Comparison of ENCODE assay signal across 28 mouse cellular contexts in the genomic region with DNA sequence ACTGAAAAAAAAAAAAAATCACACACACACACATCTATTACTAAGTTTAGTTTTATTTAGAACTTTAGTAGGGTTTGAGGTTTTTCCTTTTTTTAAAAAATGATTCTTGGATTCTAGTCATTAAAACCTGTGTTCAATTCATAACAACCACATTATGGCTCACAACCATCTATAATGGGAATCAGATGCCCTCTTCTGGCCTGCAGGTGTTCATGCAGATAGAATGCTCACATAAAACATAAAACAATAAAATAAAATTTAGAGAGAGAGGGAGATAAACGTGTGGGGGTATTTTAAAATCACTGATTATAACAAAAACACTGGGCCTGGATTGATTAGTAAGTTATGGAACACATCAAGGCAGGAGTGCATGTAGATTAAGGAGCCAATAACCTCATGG. TPM values are rescaled to one million over a fixed set of nuclear protein-coding genes. Genes with fewer than 3 reads are reported as not detected.
DNase-seq lines count a peak whose midpoint lies in the region; ATAC-seq and TF ChIP-seq lines count a peak whose summit lies in the region.
"Had no signal": no experiment of that assay in that cellular context is flagged by ENCODE, and none has a peak within 500 bp of the region (broad histone marks: within the 10 kb centered on the region; RNA-seq: fewer than 3 reads in every experiment).

No protein-coding gene starts in this region.

- no peak for DNase-seq in forebrain, postnatal 0 days
- DNase-seq in layer of hippocampus, adult 2 months (ENCODE audit: low spot score in 2 of 2): no peak
- no peak for DNase-seq in layer of hippocampus, adult 9-10 months (ENCODE audit: low spot score)
- DNase-seq in 3T3-L1 (ENCODE audit: low read depth, low spot score) (peak; percentile 37), NIH3T3 (ENCODE audit: low read depth) (peak; percentile 26)
- DNase-seq in spleen, postnatal 36 days (ENCODE audit: low spot score in 2 of 2): no peak
- DNase-seq in left cerebral cortex, postnatal 10 days (ENCODE audit: extremely low spot score in 1 of 2, low spot score in 2 of 2): no peak
- DNase-seq: adrenal gland, postnatal 14 days; cerebellum, adult 8-10 months; cerebellum, postnatal 36 days; gastrocnemius, postnatal 10 days; kidney, adult 8-10 months; kidney, postnatal 14 days; layer of hippocampus, adult 9-11 months had no signal

- ATAC-seq in forebrain, postnatal 0 days: no peak
- ATAC-seq in forebrain, embryonic 15.5 days (replicated peaks): no peak
- ATAC-seq: forebrain, embryonic 13.5 days; inflammation-experienced regulatory T-cells, adult 6 months; liver, embryonic 12.5 days had no signal

- no peak overlapping the region for H3K27ac ChIP-seq in forebrain, postnatal 0 days (ENCODE audit: low read depth, low read length)
- no peak overlapping the region for H3K27ac ChIP-seq in forebrain, embryonic 15.5 days (replicated peaks)
- no peak overlapping the region for H3K27ac ChIP-seq in layer of hippocampus, adult 2 months
- H3K27ac ChIP-seq: forebrain, embryonic 13.5 days; hindbrain, embryonic 13.5 days; limb, embryonic 12.5 days; liver, embryonic 12.5 days; lung, embryonic 15.5 days; macrophage had no signal

- no peak overlapping the region for H3K4me2 ChIP-seq in forebrain, postnatal 0 days (ENCODE audit: low read depth)
- no peak overlapping the region for H3K4me2 ChIP-seq in forebrain, embryonic 15.5 days (replicated peaks)
- H3K4me2 ChIP-seq: forebrain, embryonic 13.5 days; heart, embryonic 12.5 days; hindbrain, embryonic 13.5 days; limb, embryonic 12.5 days; liver, embryonic 12.5 days; lung, embryonic 15.5 days had no signal

- intact Hi-C loops in left cerebral cortex, postnatal 10 days (cut with DNase I): loop anchor here (2.0 to 5.0 kb wide), 2 partner anchors 45 to 143 kb away; no protein-coding TSS in a partner anchor

- H3K4me1 ChIP-seq in forebrain, postnatal 0 days (ENCODE audit: insufficient read depth): 0 out of 2 replicates have a peak, but pooled peaks cover 3% of the 10 kb centered on the region
- peaks cover 13% of the 10 kb centered on the region for H3K4me1 ChIP-seq in forebrain, embryonic 15.5 days

- H3K9me3 ChIP-seq in forebrain, postnatal 0 days (ENCODE audit: low read length): no peaks in the 10 kb centered on the region
- no peaks in the 10 kb centered on the region for H3K9me3 ChIP-seq in forebrain, embryonic 15.5 days
- H3K9me3 ChIP-seq: forebrain, embryonic 13.5 days; heart, embryonic 12.5 days; hindbrain, embryonic 13.5 days; liver, embryonic 12.5 days; lung, embryonic 15.5 days had no signal

- no peaks in the 10 kb centered on the region for H3K36me3 ChIP-seq in forebrain, postnatal 0 days (ENCODE audit: insufficient read depth)
- no peaks in the 10 kb centered on the region for H3K36me3 ChIP-seq in forebrain, embryonic 15.5 days
- H3K36me3 ChIP-seq: heart, embryonic 12.5 days; hindbrain, embryonic 13.5 days; limb, embryonic 12.5 days; liver, embryonic 12.5 days; lung, embryonic 15.5 days had no signal

- H3K4me3 ChIP-seq in forebrain, postnatal 0 days (ENCODE audit: low read depth, low read length): no peak overlapping the region
- no peak overlapping the region for H3K4me3 ChIP-seq in forebrain, embryonic 15.5 days
- H3K4me3 ChIP-seq in layer of hippocampus, adult 2 months: no peak overlapping the region
- H3K4me3 ChIP-seq: forebrain, embryonic 13.5 days; heart, embryonic 12.5 days; hindbrain, embryonic 13.5 days; limb, embryonic 12.5 days; liver, embryonic 12.5 days; lung, embryonic 15.5 days had no signal

- WGBS in forebrain, postnatal 0 days: 83% methylated on average over 1 of the region's 1 CpGs
- WGBS in forebrain, embryonic 15.5 days: 76% methylated on average over 1 of the region's 1 CpGs

- H3K27me3 ChIP-seq in forebrain, postnatal 0 days (ENCODE audit: insufficient read depth, low read length): peaks cover 6% of the 10 kb centered on the region; the same call in 1 of the 2 replicates
- peaks cover 8% of the 10 kb centered on the region; the same call in 1 of the 2 replicates for H3K27me3 ChIP-seq in forebrain, embryonic 15.5 days
- H3K27me3 ChIP-seq: heart, embryonic 12.5 days; limb, embryonic 12.5 days had no signal

- peak; percentile 22; the same call in 1 of the 2 replicates for TF ChIP-seq CTCF in forebrain, postnatal 0 days (IDR thresholded peaks at IDR 0.05; ENCODE audit: low read depth)
- TF ChIP-seq CTCF in layer of hippocampus, adult 2 months (conservative IDR thresholded peaks at IDR 0.05): peak; percentile 54

- H3K9ac ChIP-seq in forebrain, postnatal 0 days: no peak overlapping the region
- H3K9ac ChIP-seq in forebrain, embryonic 15.5 days (replicated peaks): no peak overlapping the region
- H3K9ac ChIP-seq: forebrain, embryonic 13.5 days; heart, embryonic 12.5 days; hindbrain, embryonic 13.5 days; limb, embryonic 12.5 days; liver, embryonic 12.5 days; lung, embryonic 15.5 days had no signal

RNA-seq across cellular contexts. Expression of gene Il17rd, which starts 1.2 kb away (rescaled TPM):
- total RNA-seq in forebrain, postnatal 0 days (2014; rRNA removed): 5.7 and 7.2 TPM in 2 replicates
- polyA plus RNA-seq in forebrain, postnatal 0 days (2015; fragmentation: Nextera tagmentation; extraction: Ambion mirVana): 0.62 and 1.5 TPM in 2 replicates
- polyA plus RNA-seq in forebrain, embryonic 15.5 days (2015; fragmentation: Nextera tagmentation; extraction: Ambion mirVana): 1.5 and 1.8 TPM in 2 replicates
- total RNA-seq in layer of hippocampus, adult 2 months (2021): 1 to 10 TPM; 2.8 to 3.2 TPM
- 1 to 10 TPM; 3.3 to 4.3 TPM for total RNA-seq in left cerebral cortex, postnatal 10 days (2021)
- total RNA-seq: granulocyte monocyte progenitor cell, adult 5-6 weeks had no signal

RNA-seq across cellular contexts. Expression of gene Hesx1, which starts 43.3 kb away (rescaled TPM):
- not detected in 2 replicates for total RNA-seq in forebrain, postnatal 0 days (2014; rRNA removed)
- polyA plus RNA-seq in forebrain, postnatal 0 days (2015; fragmentation: Nextera tagmentation; extraction: Ambion mirVana): not detected in 2 replicates
- not detected in 2 replicates for polyA plus RNA-seq in forebrain, embryonic 15.5 days (2015; fragmentation: Nextera tagmentation; extraction: Ambion mirVana)
- total RNA-seq in layer of hippocampus, adult 2 months (2021): not detected
- total RNA-seq in left cerebral cortex, postnatal 10 days (2021): not detected
- total RNA-seq: adrenal gland, postnatal 14 days; gastrocnemius, postnatal 10 days; heart, postnatal 25 days; monocyte, adult 5-6 weeks had no signal
- polyA plus RNA-seq: forebrain, embryonic 13.5 days; hindbrain, embryonic 13.5 days; limb, embryonic 12.5 days; lung, embryonic 15.5 days; neural tube, embryonic 11.5 days; small intestine, adult 2 months had no signal

Comparison
In these comparisons a context has a peak if more than half of its experiments do, and no peak if none do; other contexts are left out.
1. DNase-seq: peak in 3T3-L1 (single experiment) and NIH3T3 (single experiment); none in forebrain, postnatal 0 days (single experiment), layer of hippocampus, adult 2 months (0 of 2), layer of hippocampus, adult 9-10 months (single experiment), spleen, postnatal 36 days (0 of 2) and left cerebral cortex, postnatal 10 days (0 of 2).